Mouse (Mus musculus) lung, postnatal 36 days (tissue): ENCODE measurements at regions not wholly inside any gene's neighbourhood (a gene's known extent, or its start where the extent isn't known, plus 50 kb on each side); places are given as distances from the start of the nearest gene placed in this dataset.

ENCODE experiments used
- DNase-seq: peaks from one replicate; pipeline ENCODE4 v3.0.0; 2022; ENCODE audit warnings: mixed read lengths

- no peak for DNase-seq
Observed at GRCm38 (mm10) chr4:153321085-153321484, 161.5 kb downstream of the Ajap1 start.

- DNase-seq = no peak
Observed at GRCm38 (mm10) chr4:153320602-153321001, 162.0 kb downstream of the Ajap1 start.

- DNase-seq = no peak
Observed at GRCm38 (mm10) chr4:153316964-153317724, 165.5 kb downstream of the Ajap1 start.

GRCm38 (mm10) chr4:153316519-153316918 lies 166.1 kb downstream of the Ajap1 start:
- DNase-seq = no peak

- DNase-seq = no peak
Observed at GRCm38 (mm10) chr4:153313961-153314360, 168.7 kb downstream of the Ajap1 start.

GRCm38 (mm10) chr4:153311574-153311973 lies 171.0 kb downstream of the Ajap1 start:
- DNase-seq = no peak

GRCm38 (mm10) chr4:153310641-153311040 lies 172.0 kb downstream of the Ajap1 start:
- DNase-seq = no peak

GRCm38 (mm10) chr4:153303521-153303920 lies 179.1 kb downstream of the Ajap1 start:
- no peak for DNase-seq

- DNase-seq = no peak
Observed at GRCm38 (mm10) chr4:153302855-153303254, 179.8 kb downstream of the Ajap1 start.

- no peak for DNase-seq
Observed at GRCm38 (mm10) chr4:153298277-153298676, 184.3 kb downstream of the Ajap1 start.

GRCm38 (mm10) chr4:153294828-153295227 lies 187.8 kb downstream of the Ajap1 start:
- no peak for DNase-seq

GRCm38 (mm10) chr4:153293137-153293536 lies 189.5 kb downstream of the Ajap1 start:
- DNase-seq = no peak

GRCm38 (mm10) chr4:153288362-153288761 lies 194.2 kb downstream of the Ajap1 start:
- DNase-seq = no peak

- no peak for DNase-seq
Observed at GRCm38 (mm10) chr4:153284209-153284608, 198.4 kb downstream of the Ajap1 start.

- no peak for DNase-seq
Observed at GRCm38 (mm10) chr4:153276571-153276970, 206.0 kb downstream of the Ajap1 start.

GRCm38 (mm10) chr4:153271376-153271775 lies 211.2 kb downstream of the Ajap1 start:
- no peak for DNase-seq

- DNase-seq = no peak
Observed at GRCm38 (mm10) chr4:153263216-153263805, 219.3 kb downstream of the Ajap1 start.

- no peak for DNase-seq
Observed at GRCm38 (mm10) chr4:153260941-153261557, 221.6 kb downstream of the Ajap1 start.

GRCm38 (mm10) chr4:153251943-153252342 lies 230.7 kb downstream of the Ajap1 start:
- DNase-seq = no peak

- DNase-seq = no peak
Observed at GRCm38 (mm10) chr4:153251311-153251710, 231.3 kb downstream of the Ajap1 start.

GRCm38 (mm10) chr4:153236680-153237079 lies 245.9 kb downstream of the Ajap1 start:
- no peak for DNase-seq

GRCm38 (mm10) chr4:153233762-153234161 lies 248.8 kb downstream of the Ajap1 start:
- DNase-seq = no peak

GRCm38 (mm10) chr4:153229221-153229620 lies 253.4 kb downstream of the Ajap1 start:
- no peak for DNase-seq
